Mouse (Mus musculus) heart, adult 18-20 months (tissue): Measurements from ENCODE around the gene Pold1. TPM values are rescaled to one million over a fixed set of nuclear protein-coding genes. Genes with fewer than 3 reads are reported as not detected.

Experiments
- DNase-seq, 2 experiments: peaks; one replicate each; pipeline ENCODE4 v3.0.0; 2021 to 2022; ENCODE audit warnings: mixed read lengths in 1 of 2
- microRNA-seq, 2 experiments: library from miRNA; unstranded; fragments of <30 nt; microRNA quantifications; one replicate each; pipeline ENCODE4 v1.2.0; 2022
- total RNA-seq, 2 experiments: library from RNA; stranded (reverse); gene quantifications; 2 replicates each; pipeline ENCODE4 v1.2.3; 2021

The Pold1 gene
- total RNA-seq, 2 experiments from 2014 or later = 12.6 to 16.2 TPM

- no peak for DNase-seq
Observed at GRCm38 (mm10) chr7:44485572-44486195, 63.0 kb downstream of the Pold1 start.

DNA sequence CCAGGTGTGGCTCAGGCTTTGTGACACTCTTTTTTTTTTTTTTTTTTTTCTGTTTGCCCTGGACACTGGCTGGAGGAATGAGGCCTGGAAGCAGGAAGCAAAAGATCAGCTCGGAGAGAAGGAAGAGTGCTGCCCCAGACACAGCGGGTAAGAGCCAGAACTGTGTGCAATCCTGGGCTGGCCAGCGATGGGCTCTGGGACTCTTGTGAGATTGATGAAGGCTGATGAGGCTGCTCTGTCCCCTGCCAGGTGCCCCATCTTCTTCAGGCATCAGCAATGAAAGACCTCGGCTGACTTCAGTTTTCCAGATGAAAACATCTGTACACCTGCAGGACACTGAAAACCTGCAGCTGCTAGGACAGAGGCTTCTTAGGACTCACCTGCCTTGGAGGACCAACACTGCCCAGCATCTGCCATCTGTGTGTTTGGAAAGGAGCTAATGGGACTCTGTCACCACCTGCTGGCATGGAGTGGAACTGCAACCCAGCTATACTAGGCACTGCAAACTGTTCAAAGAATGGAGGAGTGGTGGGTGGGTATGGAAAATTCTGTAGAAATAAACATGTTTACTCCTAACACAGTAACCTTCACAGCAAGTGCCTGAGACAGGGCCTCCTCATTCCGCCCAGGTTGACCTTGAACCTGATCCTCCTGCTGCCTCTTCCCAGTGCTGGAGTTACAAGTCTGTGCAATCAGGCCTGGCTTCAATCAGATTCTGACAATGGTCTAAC lies 63.6 kb downstream of the Pold1 start:
- DNase-seq = peak; percentile 61 to 87

GRCm38 (mm10) chr7:44484109-44484508 lies 64.5 kb downstream of the Pold1 start:
- DNase-seq = no peak

- no peak for DNase-seq
Observed at GRCm38 (mm10) chr7:44482836-44483435, 65.7 kb downstream of the Pold1 start.

Small RNA genes within 50 kb of the gene (microRNA-seq; reads per million reads assigned to microRNA genes)
- gene Mir7053 = 0 to 0.38 reads per million in 2 experiments

Other genes starting within 250 kb of the Pold1 start
- under 1 TPM; 0.69 to 0.87 TPM for gene Clec11a, start 241.9 kb downstream of the Pold1 start, total RNA-seq
- gene Shank1, start 238.6 kb downstream of the Pold1 start, total RNA-seq = 1 to 10 TPM; 2.1 to 2.7 TPM
- gene Syt3, start 164.7 kb downstream of the Pold1 start, total RNA-seq = 1 to 10 TPM; 2.3 to 2.9 TPM
- gene 1700008O03Rik, start 163.0 kb downstream of the Pold1 start, total RNA-seq = under 1 TPM; 0.30 to 0.31 TPM
- gene Lrrc4b, start 119.8 kb downstream of the Pold1 start, total RNA-seq = 10 to 100 TPM; 31.2 to 66.0 TPM
- 1 to 10 TPM in 1 of 2 experiments, under 1 TPM in 1; 0.41 to 1.4 TPM for gene Aspdh, start 83.5 kb downstream of the Pold1 start, total RNA-seq
- 100 to 1,000 TPM in 1 of 2 experiments, 10 to 100 TPM in 1; 98.6 to 108 TPM for gene Josd2, start 80.9 kb downstream of the Pold1 start, total RNA-seq
- gene Emc10, start 52.3 kb downstream of the Pold1 start, total RNA-seq = 10 to 100 TPM; 79.6 to 85.6 TPM
- 1 to 10 TPM; 1.6 to 4.3 TPM for gene Fam71e1, start 52.3 kb downstream of the Pold1 start, total RNA-seq
- gene Mybpc2, start 24.2 kb downstream of the Pold1 start, total RNA-seq = 10 to 100 TPM; 10.2 to 10.8 TPM
- 1 to 10 TPM in 1 of 2 experiments, under 1 TPM in 1; 0.37 to 4.8 TPM for gene Spib, start 16.8 kb downstream of the Pold1 start, total RNA-seq
- gene Nr1h2, start 5.1 kb upstream of the Pold1 start, total RNA-seq = 10 to 100 TPM; 43.9 to 47.3 TPM
- gene Napsa, start 23.5 kb upstream of the Pold1 start, total RNA-seq = 1 to 10 TPM in 1 of 2 experiments, under 1 TPM in 1; 0.82 to 4.4 TPM
- gene Kcnc3, start 41.8 kb upstream of the Pold1 start, total RNA-seq = 1 to 10 TPM; 2.4 to 2.6 TPM
- 10 to 100 TPM; 86.9 to 95.7 TPM for gene Myh14, start 122.0 kb upstream of the Pold1 start, total RNA-seq
- gene Izumo2, start 159.9 kb upstream of the Pold1 start, total RNA-seq = not detected
- gene Vrk3, start 199.6 kb upstream of the Pold1 start, total RNA-seq = 10 to 100 TPM; 23.9 to 30.9 TPM
- not detected for gene Zfp473, start 202.2 kb upstream of the Pold1 start, total RNA-seq